Mouse (Mus musculus): ENCODE measurements around the gene Tac4. TPM values are rescaled to one million over a fixed set of nuclear protein-coding genes. Genes with fewer than 3 reads are reported as not detected.
A peak's percentile ranks its signal among the peaks of the same experiment; 100 is the strongest.

The Tac4 gene
- polyA plus RNA-seq, 1 experiment from 2014 or later: not detected

- H3K4me3 ChIP-seq (ENCODE audit: low read depth, low read length): no peak overlapping the region
- H3K27me3 ChIP-seq (ENCODE audit: control insufficient read depth, insufficient read depth, low read depth, low read length): no peaks in the 10 kb centered on the region
- H3K9me3 ChIP-seq (replicated peaks; ENCODE audit: control insufficient read depth, low read length): no peaks in the 10 kb centered on the region
- peaks cover 58% of the 10 kb centered on the region for H3K36me3 ChIP-seq (ENCODE audit: control insufficient read depth, insufficient read depth)
- no peak overlapping the region for H3K27ac ChIP-seq (ENCODE audit: low read length)
- no peak for ATAC-seq (ENCODE audit: low read depth)
- H3K9ac ChIP-seq (ENCODE audit: low read depth, low read length): no peak overlapping the region
- no peaks in the 10 kb centered on the region; the same call in 1 of the 2 replicates for H3K4me1 ChIP-seq (ENCODE audit: control insufficient read depth, low read depth, low read length)
- 84% methylated on average over 12 of the region's 12 CpGs for WGBS (ENCODE audit: insufficient replicate concordance)
- no peak overlapping the region for H3K4me2 ChIP-seq (ENCODE audit: low read depth, low read length)
Observed at GRCm38 (mm10) chr11:95299886-95300285, 38.6 kb downstream of the Tac4 start.

- no peak overlapping the region for H3K4me2 ChIP-seq (ENCODE audit: low read depth, low read length)
- peaks cover 66% of the 10 kb centered on the region for H3K36me3 ChIP-seq (ENCODE audit: control insufficient read depth, insufficient read depth)
- H3K27ac ChIP-seq (ENCODE audit: low read length): no peak overlapping the region
- no peaks in the 10 kb centered on the region for H3K9me3 ChIP-seq (replicated peaks; ENCODE audit: control insufficient read depth, low read length)
- H3K27me3 ChIP-seq (ENCODE audit: control insufficient read depth, insufficient read depth, low read depth, low read length): no peaks in the 10 kb centered on the region
- no peak for ATAC-seq (ENCODE audit: low read depth)
- H3K4me3 ChIP-seq (ENCODE audit: low read depth, low read length): no peak overlapping the region
- H3K4me1 ChIP-seq (ENCODE audit: control insufficient read depth, low read depth, low read length): peaks cover 4% of the 10 kb centered on the region; the same call in 1 of the 2 replicates
- H3K9ac ChIP-seq (ENCODE audit: low read depth, low read length): no peak overlapping the region
- 87% methylated on average over 3 of the region's 3 CpGs for WGBS (ENCODE audit: insufficient replicate concordance)
Observed at GRCm38 (mm10) chr11:95301772-95302171, 40.4 kb downstream of the Tac4 start.

- H3K4me2 ChIP-seq (ENCODE audit: low read depth, low read length): no peak overlapping the region
- H3K9ac ChIP-seq (ENCODE audit: low read depth, low read length): no peak overlapping the region
- H3K9me3 ChIP-seq (replicated peaks; ENCODE audit: control insufficient read depth, low read length): no peaks in the 10 kb centered on the region
- no peak overlapping the region for H3K4me3 ChIP-seq (ENCODE audit: low read depth, low read length)
- H3K4me1 ChIP-seq (ENCODE audit: control insufficient read depth, low read depth, low read length): peaks cover 19% of the 10 kb centered on the region
- 84% methylated on average over 7 of the region's 7 CpGs for WGBS (ENCODE audit: insufficient replicate concordance)
- ATAC-seq (ENCODE audit: low read depth): no peak
- peaks cover 41% of the 10 kb centered on the region for H3K36me3 ChIP-seq (ENCODE audit: control insufficient read depth, insufficient read depth)
- H3K27me3 ChIP-seq (ENCODE audit: control insufficient read depth, insufficient read depth, low read depth, low read length): no peaks in the 10 kb centered on the region
- H3K27ac ChIP-seq (ENCODE audit: low read length): no peak overlapping the region
Observed at GRCm38 (mm10) chr11:95305600-95305999, 44.3 kb downstream of the Tac4 start.

DNA sequence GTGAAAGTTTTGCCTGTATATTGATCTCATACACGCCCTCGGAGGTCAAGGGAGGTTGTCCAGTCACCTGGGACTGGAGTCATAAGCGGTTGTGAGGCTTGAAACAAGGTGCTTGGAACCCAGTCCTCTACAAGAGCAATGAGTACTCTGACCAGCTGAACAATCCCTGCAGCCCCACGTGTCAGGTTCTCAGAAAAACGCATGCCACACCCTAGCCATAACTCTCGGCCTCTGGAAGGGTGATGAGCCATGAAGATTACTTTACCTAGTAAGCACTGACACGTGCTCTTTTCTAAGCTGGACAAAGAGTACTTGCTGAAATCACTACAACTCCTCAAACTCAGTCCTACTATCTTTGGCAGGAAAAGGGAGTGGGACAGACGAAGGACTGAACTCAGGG lies 46.2 kb downstream of the Tac4 start:
- no peak for ATAC-seq (ENCODE audit: low read depth)
- H3K27ac ChIP-seq (ENCODE audit: low read length): 0 out of 2 replicates have a peak overlapping the region, but pooled peaks have one; percentile 1
- no peaks in the 10 kb centered on the region for H3K27me3 ChIP-seq (ENCODE audit: control insufficient read depth, insufficient read depth, low read depth, low read length)
- 47% methylated on average over 8 of the region's 8 CpGs for WGBS (ENCODE audit: insufficient replicate concordance)
- peak overlapping the region; percentile 96; the same call in 1 of the 2 replicates for H3K4me2 ChIP-seq (ENCODE audit: low read depth, low read length)
- H3K9ac ChIP-seq (ENCODE audit: low read depth, low read length): no peak overlapping the region
- no peaks in the 10 kb centered on the region for H3K9me3 ChIP-seq (replicated peaks; ENCODE audit: control insufficient read depth, low read length)
- H3K36me3 ChIP-seq (ENCODE audit: control insufficient read depth, insufficient read depth): peaks cover 30% of the 10 kb centered on the region
- no peak overlapping the region for H3K4me3 ChIP-seq (ENCODE audit: low read depth, low read length)
- H3K4me1 ChIP-seq (ENCODE audit: control insufficient read depth, low read depth, low read length): peaks cover 26% of the 10 kb centered on the region

GRCm38 (mm10) chr11:95309510-95310006 lies 48.2 kb downstream of the Tac4 start:
- peak overlapping the region; percentile 99 for H3K27ac ChIP-seq (ENCODE audit: low read length)
- WGBS (ENCODE audit: insufficient replicate concordance): 0% methylated on average over 37 of the region's 37 CpGs
- H3K9ac ChIP-seq (ENCODE audit: low read depth, low read length): peak overlapping the region; percentile 100
- no peaks in the 10 kb centered on the region for H3K9me3 ChIP-seq (replicated peaks; ENCODE audit: control insufficient read depth, low read length)
- no peaks in the 10 kb centered on the region for H3K27me3 ChIP-seq (ENCODE audit: control insufficient read depth, insufficient read depth, low read depth, low read length)
- peak overlapping the region; percentile 96 for H3K4me2 ChIP-seq (ENCODE audit: low read depth, low read length)
- ATAC-seq (ENCODE audit: low read depth): peak; percentile 91
- peaks cover 16% of the 10 kb centered on the region for H3K36me3 ChIP-seq (ENCODE audit: control insufficient read depth, insufficient read depth)
- peaks cover 28% of the 10 kb centered on the region for H3K4me1 ChIP-seq (ENCODE audit: control insufficient read depth, low read depth, low read length)
- H3K4me3 ChIP-seq (ENCODE audit: low read depth, low read length): peak overlapping the region; percentile 99

- under 1% methylated on average over 42 of the region's 42 CpGs for WGBS (ENCODE audit: insufficient replicate concordance)
- H3K27ac ChIP-seq (ENCODE audit: low read length): peak within 1 kb of the TSS; percentile 99
- H3K4me2 ChIP-seq (ENCODE audit: low read depth, low read length): peak within 1 kb of the TSS; percentile 96
- ATAC-seq (ENCODE audit: low read depth): peak; percentile 85
- H3K9ac ChIP-seq (ENCODE audit: low read depth, low read length): peak within 1 kb of the TSS; percentile 100
- H3K4me3 ChIP-seq (ENCODE audit: low read depth, low read length): peak within 1 kb of the TSS; percentile 99
- no peaks in the 10 kb centered on the region for H3K9me3 ChIP-seq (replicated peaks; ENCODE audit: control insufficient read depth, low read length)
- H3K36me3 ChIP-seq (ENCODE audit: control insufficient read depth, insufficient read depth): peaks cover 13% of the 10 kb centered on the region
- no peaks in the 10 kb centered on the region for H3K27me3 ChIP-seq (ENCODE audit: control insufficient read depth, insufficient read depth, low read depth, low read length)
- H3K4me1 ChIP-seq (ENCODE audit: control insufficient read depth, low read depth, low read length): peaks cover 28% of the 10 kb centered on the region
Observed at GRCm38 (mm10) chr11:95310007-95310647, 48.8 kb downstream of the Tac4 start, which contains the start of gene Kat7. Gene Kat7 (minus strand): TSS chr11:95310246.

GRCm38 (mm10) chr11:95310648-95311424 lies 49.5 kb downstream of the Tac4 start:
- H3K36me3 ChIP-seq (ENCODE audit: control insufficient read depth, insufficient read depth): peaks cover 7% of the 10 kb centered on the region
- no peaks in the 10 kb centered on the region for H3K27me3 ChIP-seq (ENCODE audit: control insufficient read depth, insufficient read depth, low read depth, low read length)
- H3K9ac ChIP-seq (ENCODE audit: low read depth, low read length): peak overlapping the region; percentile 75
- H3K27ac ChIP-seq (ENCODE audit: low read length): peak overlapping the region; percentile 99
- H3K4me3 ChIP-seq (ENCODE audit: low read depth, low read length): peak overlapping the region; percentile 99
- H3K4me1 ChIP-seq (ENCODE audit: control insufficient read depth, low read depth, low read length): peaks cover 28% of the 10 kb centered on the region
- H3K4me2 ChIP-seq (ENCODE audit: low read depth, low read length): peak overlapping the region; percentile 76
- 6% methylated on average over 17 of the region's 17 CpGs for WGBS (ENCODE audit: insufficient replicate concordance)
- H3K9me3 ChIP-seq (replicated peaks; ENCODE audit: control insufficient read depth, low read length): no peaks in the 10 kb centered on the region
- no peak for ATAC-seq (ENCODE audit: low read depth)

DNA sequence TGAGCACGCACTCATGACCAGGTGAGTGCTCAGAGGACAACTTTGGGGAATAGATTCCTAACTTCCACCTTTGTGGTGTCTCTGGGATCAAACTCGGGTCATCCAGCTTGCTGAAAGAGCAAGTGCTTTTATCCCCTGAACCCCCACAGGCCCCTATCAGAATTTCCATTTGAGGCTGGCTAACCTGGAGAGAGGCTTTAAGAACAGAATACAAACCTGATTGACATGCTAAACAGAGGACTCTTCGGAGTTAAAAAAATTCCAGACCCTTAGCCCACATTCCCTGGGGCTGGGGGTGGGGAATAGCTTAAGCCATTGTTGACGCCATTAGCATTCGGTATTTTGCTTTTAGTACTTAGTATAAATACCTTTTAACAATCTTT lies 50.1 kb downstream of the Tac4 start:
- peak overlapping the region; percentile 99 for H3K4me3 ChIP-seq (ENCODE audit: low read depth, low read length)
- H3K27me3 ChIP-seq (ENCODE audit: control insufficient read depth, insufficient read depth, low read depth, low read length): no peaks in the 10 kb centered on the region
- ATAC-seq (ENCODE audit: low read depth): no peak
- peak overlapping the region; percentile 76 for H3K4me2 ChIP-seq (ENCODE audit: low read depth, low read length)
- no peak overlapping the region; the same call in 1 of the 2 replicates for H3K27ac ChIP-seq (ENCODE audit: low read length)
- WGBS (ENCODE audit: insufficient replicate concordance): 63% methylated on average over 5 of the region's 5 CpGs
- H3K9me3 ChIP-seq (replicated peaks; ENCODE audit: control insufficient read depth, low read length): no peaks in the 10 kb centered on the region
- H3K36me3 ChIP-seq (ENCODE audit: control insufficient read depth, insufficient read depth): peaks cover under 1% of the 10 kb centered on the region; the same call in 1 of the 2 replicates
- H3K9ac ChIP-seq (ENCODE audit: low read depth, low read length): peak overlapping the region; percentile 75
- H3K4me1 ChIP-seq (ENCODE audit: control insufficient read depth, low read depth, low read length): peaks cover 25% of the 10 kb centered on the region
